Mouse (Mus musculus) liver, embryonic 11.5 days (tissue): ENCODE data around the gene Hist1h3f. TPM values are rescaled to one million over a fixed set of nuclear protein-coding genes. Genes with fewer than 3 reads are reported as not detected.
"Not testable (repeated sequence)": the region's sequence is repeated elsewhere in the genome, so short reads cannot be mapped to it uniquely, and the experiment has no call there.

Experiments used
- ATAC-seq: fragments of 200-750 bp; cut with Nextera tagmentation; replicated peaks from 2 replicates; pipeline ENCODE4 v1.8.0; 2017; ENCODE audit warnings: moderate number of reproducible peaks, mild to moderate bottlenecking, moderate TSS enrichment, moderate library complexity; ENCODE audit not compliant: low FRiP score
- DNase-seq: peaks from one replicate; pipeline ENCODE4 v3.0.0-alpha.2; 2017; ENCODE audit warnings: low spot score
- H3K27ac ChIP-seq: fragments of 300-500 bp; sonication (generic); 2 replicates; pipeline ENCODE4 v1.5.1; 2014; ENCODE audit warnings: mild to moderate bottlenecking, low read depth, low read length, control low read depth
- H3K27me3 ChIP-seq: fragments of 300-500 bp; sonication (generic); replicated peaks from 2 replicates; pipeline ENCODE4 v1.6.1; 2014; ENCODE audit warnings: low read length, mixed read lengths; ENCODE audit not compliant: control insufficient read depth, insufficient read depth
- H3K36me3 ChIP-seq: fragments of 300-500 bp; sonication (generic); 2 replicates; pipeline ENCODE4 v1.6.1; 2014; ENCODE audit warnings: mild to moderate bottlenecking, low read length, moderate library complexity, mixed read lengths; ENCODE audit not compliant: control insufficient read depth, insufficient read depth
- H3K4me1 ChIP-seq: fragments of 300-500 bp; sonication (generic); replicated peaks from 2 replicates; pipeline ENCODE4 v1.6.1; 2014; ENCODE audit warnings: low read length, mixed read lengths; ENCODE audit not compliant: control insufficient read depth, insufficient read depth
- H3K4me2 ChIP-seq: fragments of 300-500 bp; sonication (generic); 2 replicates; pipeline ENCODE4 v1.6.1; 2014; ENCODE audit warnings: mild to moderate bottlenecking, control low read depth, moderate library complexity
- H3K4me3 ChIP-seq: fragments of 300-500 bp; sonication (generic); 2 replicates; pipeline ENCODE4 v1.5.1; 2014; ENCODE audit warnings: low read depth, low read length, control low read depth
- H3K9ac ChIP-seq: fragments of 300-500 bp; sonication (generic); 2 replicates; pipeline ENCODE4 v1.6.1; 2014; ENCODE audit warnings: low read depth, low read length, control low read depth
- H3K9me3 ChIP-seq: fragments of 300-500 bp; sonication (generic); 2 replicates; pipeline ENCODE4 v1.6.1; 2016; ENCODE audit warnings: low read length, inconsistent platforms, mixed read lengths; ENCODE audit not compliant: control insufficient read depth
- WGBS: fragments of 180-500 bp; shearing (Covaris S2); extraction: QIAGEN DNeasy Blood & Tissue Kit; methylation state at CpG from one replicate; pipeline ENCODE4 v1.1.7; 2014; 5-methylcytosine and 5-hydroxymethylcytosine counted together
- polyA plus RNA-seq: library from polyadenylated mRNA; unstranded; fragments of >200 nt; fragmentation: Nextera tagmentation; extraction: Ambion mirVana; gene quantifications from 2 replicates; pipeline ENCODE4 v1.2.1, GENCODE M21; 2014

Hist1h3f gene
- polyA plus RNA-seq, 1 experiment from 2014 or later, result 0.62 TPM

DNA sequence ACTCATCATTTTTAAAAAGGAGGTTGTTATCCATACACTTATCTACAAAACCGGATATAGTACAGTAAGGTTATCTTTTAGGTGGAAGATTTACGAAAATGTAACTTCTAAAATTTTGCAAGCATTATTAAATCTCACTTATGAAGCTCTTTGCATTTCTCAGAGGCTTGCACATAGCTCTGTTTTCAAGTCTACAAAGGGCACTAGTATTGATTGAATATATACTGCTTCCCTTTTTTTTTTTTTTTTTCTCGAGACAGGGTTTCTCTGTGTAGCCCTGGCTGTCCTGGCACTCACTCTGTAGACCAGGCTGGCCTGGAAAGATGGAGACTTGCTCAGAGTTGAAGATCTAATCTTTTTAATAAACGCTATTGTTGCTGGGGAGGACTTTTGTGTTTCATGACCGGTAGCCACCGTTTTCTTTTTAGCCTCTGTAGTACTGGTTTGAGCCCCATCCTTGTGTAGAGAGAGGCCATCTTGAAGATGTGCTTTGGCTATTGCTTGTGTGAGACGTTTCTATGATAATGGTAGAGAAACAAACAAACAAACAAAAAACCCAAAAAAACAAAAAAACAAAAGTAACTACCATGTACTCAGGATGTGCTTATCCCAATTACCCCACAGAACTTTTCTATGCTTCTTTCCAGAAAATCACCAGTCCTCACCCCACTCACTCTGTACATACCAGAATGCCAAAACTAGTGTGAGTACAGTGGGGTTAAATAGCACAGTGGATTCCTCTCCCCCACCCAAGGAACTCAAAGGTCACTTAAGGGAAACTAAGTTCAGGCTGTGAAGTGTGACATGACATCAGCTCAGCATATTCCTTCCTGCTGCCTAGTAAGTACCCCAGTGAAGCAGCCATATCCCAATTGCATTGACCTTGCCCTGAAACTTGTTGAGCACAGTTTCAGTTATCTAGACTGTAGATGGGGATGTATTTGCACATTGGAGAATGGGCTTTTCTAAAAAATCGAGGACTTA is 8.4 kb downstream of the Hist1h3f start:
- Histone ChIP-seq H3K36me3 (no peaks in the 10 kb centered on the region), H3K9ac (peak overlapping the region; percentile 61), H3K27ac (peak overlapping the region; percentile 99), H3K4me2 (peak overlapping the region; percentile 72), H3K4me3 (peak overlapping the region; percentile 46), H3K9me3 (no peaks in the 10 kb centered on the region), H3K27me3 (no peaks in the 10 kb centered on the region), H3K4me1 (0 out of 2 replicates have a peak, but pooled peaks cover 13% of the 10 kb centered on the region)
- no peak for ATAC-seq
- WGBS, result 42% methylated on average over 8 of the region's 8 CpGs
- DNase-seq, result no peak

- Histone ChIP-seq H3K27me3 (no peaks in the 10 kb centered on the region), H3K4me3 (no peak within 1 kb of the TSS)
Measured at GRCm38 (mm10) chr13:23552962-23553361, 9.1 kb downstream of the Hist1h3f start, which contains the start of gene Hist1h1d. Gene Hist1h1d, plus strand, starts transcription at chr13:23553262.

DNA sequence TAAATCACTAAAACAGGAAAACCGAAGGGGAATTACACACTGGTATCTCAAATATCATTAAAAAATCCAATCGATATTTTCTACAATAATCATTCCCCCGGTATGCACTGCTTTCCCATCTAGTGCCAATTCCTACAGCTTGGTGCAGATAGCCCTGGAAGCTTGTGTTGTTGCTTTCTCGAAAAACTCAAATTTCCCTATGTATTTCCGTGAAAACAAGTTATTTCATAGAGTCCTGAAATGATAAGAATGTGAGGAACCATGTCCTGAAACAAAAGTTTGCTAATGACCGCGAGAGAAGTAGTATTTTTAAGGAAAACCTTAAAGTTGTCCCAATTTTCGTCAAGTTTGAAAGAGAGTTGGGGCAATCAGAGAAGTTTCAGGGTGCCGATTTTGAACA is 10.5 kb downstream of the Hist1h3f start:
- 0 out of 2 replicates have a peak, but pooled peaks cover 13% of the 10 kb centered on the region for H3K4me1 ChIP-seq
- H3K36me3 ChIP-seq, result no peaks in the 10 kb centered on the region
- DNase-seq (no peak), ATAC-seq (no peak)
- peak overlapping the region; percentile 100 for H3K27ac ChIP-seq
- H3K4me3 ChIP-seq, result peak overlapping the region; percentile 56
- no peaks in the 10 kb centered on the region for H3K27me3 ChIP-seq
- peak overlapping the region; percentile 91 for H3K9ac ChIP-seq
- peak overlapping the region; percentile 83 for H3K4me2 ChIP-seq
- no peaks in the 10 kb centered on the region for H3K9me3 ChIP-seq
- WGBS, result 21% methylated on average over 9 of the region's 9 CpGs

More at GRCm38 (mm10) chr13:23552962-23553361, 9.1 kb downstream of the Hist1h3f start, which contains the start of gene Hist1h1d:
- H3K9me3 ChIP-seq, result no peaks in the 10 kb centered on the region
- H3K4me2 ChIP-seq, result peak within 1 kb of the TSS; percentile 83
- DNase-seq (no peak), ATAC-seq (no peak)
- H3K36me3 ChIP-seq, result no peaks in the 10 kb centered on the region
- peak within 1 kb of the TSS; percentile 100 for H3K27ac ChIP-seq
- H3K4me1 ChIP-seq, result 0 out of 2 replicates have a peak, but pooled peaks cover 13% of the 10 kb centered on the region
- H3K9ac ChIP-seq, result peak within 1 kb of the TSS; percentile 91

DNA sequence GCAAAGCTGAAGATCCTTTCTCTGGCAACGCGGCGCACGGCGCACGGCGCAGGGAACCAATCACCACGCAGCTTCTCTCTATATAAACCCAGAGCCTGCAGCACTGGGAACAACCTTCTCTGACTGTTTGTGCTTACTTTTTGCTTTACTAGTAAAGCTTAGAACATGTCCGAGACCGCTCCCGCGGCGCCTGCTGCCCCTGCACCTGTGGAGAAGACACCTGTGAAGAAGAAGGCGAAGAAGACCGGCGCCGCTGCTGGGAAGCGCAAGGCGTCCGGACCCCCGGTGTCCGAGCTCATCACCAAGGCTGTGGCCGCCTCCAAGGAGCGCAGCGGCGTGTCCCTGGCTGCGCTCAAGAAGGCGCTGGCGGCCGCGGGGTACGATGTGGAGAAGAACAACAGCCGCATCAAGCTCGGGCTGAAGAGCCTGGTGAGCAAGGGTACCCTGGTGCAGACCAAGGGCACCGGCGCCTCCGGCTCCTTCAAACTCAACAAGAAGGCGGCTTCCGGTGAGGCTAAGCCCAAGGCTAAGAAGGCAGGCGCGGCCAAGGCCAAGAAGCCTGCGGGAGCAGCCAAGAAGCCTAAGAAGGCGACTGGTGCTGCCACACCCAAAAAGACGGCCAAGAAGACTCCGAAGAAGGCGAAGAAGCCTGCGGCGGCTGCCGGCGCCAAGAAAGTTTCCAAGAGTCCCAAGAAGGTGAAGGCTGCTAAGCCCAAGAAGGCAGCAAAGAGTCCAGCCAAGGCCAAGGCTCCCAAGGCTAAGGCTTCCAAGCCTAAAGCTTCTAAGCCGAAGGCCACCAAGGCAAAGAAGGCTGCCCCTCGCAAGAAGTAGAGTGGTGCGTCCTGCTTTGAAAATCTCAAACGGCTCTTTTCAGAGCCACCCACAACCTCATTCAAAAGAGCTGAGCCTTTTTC is 11.3 kb downstream of the Hist1h3f start:
- Histone ChIP-seq H3K4me2 (peak overlapping the region; percentile 83), H3K27me3 (no peaks in the 10 kb centered on the region), H3K4me3 (peak overlapping the region; percentile 56), H3K27ac (peak overlapping the region; percentile 100), H3K9ac (peak overlapping the region; percentile 91), H3K9me3 (no peaks in the 10 kb centered on the region), H3K36me3 (no peaks in the 10 kb centered on the region), H3K4me1 (0 out of 2 replicates have a peak, but pooled peaks cover 13% of the 10 kb centered on the region)
- WGBS, result under 1% methylated on average over 54 of the region's 54 CpGs
- ATAC-seq (peak; percentile 81), DNase-seq (peak; percentile 88)

DNA sequence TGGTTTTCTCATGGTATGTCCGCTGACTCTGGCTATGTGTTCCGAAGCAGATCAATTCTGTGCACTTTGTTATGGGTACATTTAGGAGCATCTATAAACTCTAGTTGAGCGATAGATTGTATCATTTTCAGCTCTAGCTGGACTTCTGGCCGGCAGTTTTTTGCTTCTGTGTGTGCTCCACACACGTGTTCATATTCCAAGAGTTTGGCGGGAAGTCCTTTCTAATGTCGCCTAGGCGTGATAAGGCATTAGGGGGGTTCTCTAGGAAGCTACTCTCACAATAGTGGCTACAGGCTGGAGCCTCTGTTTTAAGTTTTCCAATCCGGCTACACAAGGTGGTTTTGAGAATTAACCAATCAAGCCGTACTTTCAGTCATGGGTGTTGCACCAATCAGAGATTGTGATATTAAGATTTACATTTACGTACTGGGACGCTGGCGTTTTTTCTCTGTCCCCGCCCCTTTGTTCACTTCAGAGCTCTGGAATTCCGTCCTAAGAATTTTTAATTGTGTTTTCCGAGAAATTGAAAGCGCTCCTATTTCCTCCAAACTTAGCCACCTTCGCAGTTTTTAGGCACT is 12.1 kb downstream of the Hist1h3f start:
- Histone ChIP-seq H3K9me3 (no peaks in the 10 kb centered on the region), H3K4me2 (peak overlapping the region; percentile 83), H3K9ac (peak overlapping the region; percentile 91), H3K4me1 (0 out of 2 replicates have a peak, but pooled peaks cover 8% of the 10 kb centered on the region), H3K36me3 (no peaks in the 10 kb centered on the region), H3K27me3 (no peaks in the 10 kb centered on the region), H3K27ac (peak overlapping the region; percentile 100), H3K4me3 (peak overlapping the region; percentile 56)
- ATAC-seq, result peak; percentile 66
- peak; percentile 75 for DNase-seq
- under 1% methylated on average over 18 of the region's 18 CpGs for WGBS

DNA sequence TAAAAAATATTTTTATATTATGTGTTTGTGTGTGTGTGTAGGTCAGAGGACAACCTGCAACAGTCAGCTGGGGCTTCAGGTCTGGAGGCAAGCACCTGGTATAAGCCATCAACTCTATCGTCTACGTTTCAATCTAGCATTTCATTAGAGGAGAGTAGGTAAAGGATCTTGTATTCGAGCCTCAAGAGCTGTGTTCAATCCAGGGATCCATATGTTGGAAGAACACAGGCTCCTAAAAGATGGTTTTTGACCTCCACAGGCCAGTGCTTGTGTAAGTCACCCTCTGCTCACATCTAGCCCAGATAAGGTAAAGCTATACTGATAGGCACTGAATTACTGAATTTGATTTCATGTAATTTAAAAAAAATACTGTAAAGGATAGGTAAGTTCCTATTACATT is 13.1 kb downstream of the Hist1h3f start:
- H3K9me3 ChIP-seq, result no peaks in the 10 kb centered on the region
- peak overlapping the region; percentile 91; the same call in 1 of the 2 replicates for H3K9ac ChIP-seq
- peak overlapping the region; percentile 56 for H3K4me3 ChIP-seq
- peak overlapping the region; percentile 83 for H3K4me2 ChIP-seq
- H3K36me3 ChIP-seq, result no peaks in the 10 kb centered on the region
- 0 out of 2 replicates have a peak, but pooled peaks cover 7% of the 10 kb centered on the region for H3K4me1 ChIP-seq
- DNase-seq, result no peak
- no peaks in the 10 kb centered on the region for H3K27me3 ChIP-seq
- H3K27ac ChIP-seq, result peak overlapping the region; percentile 100
- WGBS, result 67% methylated on average over 3 of the region's 3 CpGs
- ATAC-seq, result no peak

DNA sequence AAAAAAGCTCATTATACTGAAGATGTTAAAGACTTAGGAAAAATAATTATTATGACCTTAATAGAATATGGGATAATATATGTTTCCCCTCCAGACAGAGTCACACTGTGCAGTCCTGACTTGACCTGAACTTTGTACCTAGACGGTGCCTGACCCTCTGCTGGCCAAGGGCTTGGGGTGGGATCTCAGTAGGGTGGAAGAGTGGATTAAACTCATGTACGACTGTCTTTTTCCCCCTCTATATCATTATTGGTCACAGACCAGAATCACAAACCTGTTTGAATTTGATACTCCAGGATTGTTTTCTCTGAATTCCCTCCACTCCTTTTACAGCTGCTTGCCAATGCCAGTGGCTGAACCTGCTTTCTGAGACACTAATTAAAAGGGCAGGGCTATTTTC is 16.8 kb downstream of the Hist1h3f start:
- Histone ChIP-seq H3K27ac (peak overlapping the region; percentile 64), H3K4me3 (0 out of 2 replicates have a peak overlapping the region, but pooled peaks have one; percentile 10), H3K9ac (peak overlapping the region; percentile 50; the same call in 1 of the 2 replicates), H3K4me2 (peak overlapping the region; percentile 47)
- H3K36me3 ChIP-seq, H3K4me1 ChIP-seq, ATAC-seq, H3K9me3 ChIP-seq, H3K27me3 ChIP-seq: not testable (repeated sequence)
- DNase-seq, result peak; percentile 51
- WGBS, result 27% methylated on average over 2 of the region's 2 CpGs

DNA sequence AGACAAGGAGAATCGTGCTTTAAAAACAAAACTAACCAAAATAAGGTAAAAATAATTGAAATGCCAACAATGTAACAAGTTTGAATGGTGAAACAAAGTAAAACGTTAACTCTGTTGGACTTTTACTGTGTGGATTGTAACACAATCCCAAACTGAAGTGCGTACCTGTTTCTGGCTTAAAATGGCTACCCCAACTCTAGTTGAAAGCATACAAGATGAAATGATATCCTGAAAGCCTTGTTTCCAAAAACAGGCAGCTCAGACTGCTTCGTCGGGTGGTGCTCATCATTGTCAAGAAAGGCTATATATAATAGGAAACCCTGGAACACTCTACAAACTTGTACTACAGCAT is 17.7 kb downstream of the Hist1h3f start:
- not testable (repeated sequence) for DNase-seq, H3K36me3 ChIP-seq, H3K9me3 ChIP-seq, ATAC-seq, H3K4me1 ChIP-seq, H3K27me3 ChIP-seq
- peak overlapping the region; percentile 100 for H3K27ac ChIP-seq
- peak overlapping the region; percentile 37 for H3K4me3 ChIP-seq
- 0% methylated on average over 2 of the region's 5 CpGs for WGBS
- peak overlapping the region; percentile 48 for H3K9ac ChIP-seq
- H3K4me2 ChIP-seq, result peak overlapping the region; percentile 48
